Mouse (Mus musculus) spleen, adult 2 months (tissue): ENCODE results near the gene Syt16.

Source experiments
- CTCF ChIP-seq: fragments of 200-500 bp; IDR thresholded peaks from 2 replicates; pipeline ENCODE4 v1.5.1; 2011; ENCODE audit warnings: mild to moderate bottlenecking, inconsistent platforms; ENCODE audit not compliant: insufficient read depth, insufficient read length, insufficient replicate concordance; ENCODE audit errors: extremely low read depth
- POLR2A ChIP-seq: fragments of 200-500 bp; IDR thresholded peaks from 2 replicates; pipeline ENCODE4 v1.6.1; 2011; ENCODE audit warnings: low read depth, low read length, inconsistent platforms

GRCm38 (mm10) chr12:74055336-74055931, 58.0 kb downstream of the Syt16 start:
- TF ChIP-seq CTCF (no peak), POLR2A (no peak)
